Mouse (Mus musculus) hindbrain, embryonic 11.5 days (tissue): ENCODE measurements around the gene Sox6. TPM values are rescaled to one million over a fixed set of nuclear protein-coding genes. Genes with fewer than 3 reads are reported as not detected.
A peak's percentile ranks its signal among the peaks of the same experiment; 100 is the strongest.

Experiments
- ATAC-seq: fragments of 200-750 bp; cut with Nextera tagmentation; 2 replicates; pipeline ENCODE4 v1.8.0; 2017; ENCODE audit warnings: mild to moderate bottlenecking, moderate TSS enrichment, moderate library complexity; ENCODE audit not compliant: low FRiP score
- DNase-seq: peaks from one replicate; pipeline ENCODE4 v3.0.0-alpha.2; 2015; ENCODE audit warnings: low spot score
- H3K27ac ChIP-seq: fragments of 300-500 bp; sonication (generic); 2 replicates; pipeline ENCODE4 v1.5.1; 2014; ENCODE audit warnings: mild to moderate bottlenecking, low read depth, low read length
- H3K27me3 ChIP-seq: fragments of 300-500 bp; sonication (generic); 2 replicates; pipeline ENCODE4 v1.6.1; 2014; ENCODE audit warnings: mild to moderate bottlenecking, low read length, moderate library complexity, mixed read lengths; ENCODE audit not compliant: control insufficient read depth, insufficient read depth
- H3K36me3 ChIP-seq: fragments of 300-500 bp; sonication (generic); 2 replicates; pipeline ENCODE4 v1.6.1; 2014; ENCODE audit warnings: mild to moderate bottlenecking, low read length, moderate library complexity, mixed read lengths; ENCODE audit not compliant: control insufficient read depth, insufficient read depth
- H3K4me1 ChIP-seq: fragments of 300-500 bp; sonication (generic); replicated peaks from 2 replicates; pipeline ENCODE4 v1.6.1; 2014; ENCODE audit warnings: low read length, mixed read lengths; ENCODE audit not compliant: control insufficient read depth, insufficient read depth
- H3K4me2 ChIP-seq: fragments of 300-500 bp; sonication (generic); replicated peaks from 2 replicates; pipeline ENCODE4 v1.6.1; 2014; ENCODE audit warnings: mild to moderate bottlenecking, low read depth, low read length
- H3K4me3 ChIP-seq: fragments of 300-500 bp; sonication (generic); 2 replicates; pipeline ENCODE4 v1.5.1; 2014; ENCODE audit warnings: low read depth, low read length
- H3K9ac ChIP-seq: fragments of 300-500 bp; sonication (generic); 2 replicates; pipeline ENCODE4 v1.6.1; 2014; ENCODE audit warnings: low read depth, low read length
- H3K9me3 ChIP-seq: fragments of 300-500 bp; sonication (generic); 2 replicates; pipeline ENCODE4 v1.6.1; 2016; ENCODE audit warnings: low read length; ENCODE audit not compliant: control insufficient read depth
- WGBS: fragments of 180-500 bp; shearing (Covaris S2); extraction: QIAGEN DNeasy Blood & Tissue Kit; methylation state at CpG from one replicate; pipeline ENCODE4 v1.1.7; 2014; 5-methylcytosine and 5-hydroxymethylcytosine counted together
- polyA plus RNA-seq: library from polyadenylated mRNA; unstranded; fragments of >200 nt; fragmentation: Nextera tagmentation; extraction: Ambion mirVana; gene quantifications from 2 replicates; pipeline ENCODE4 v1.2.1, GENCODE M21; 2014

Gene Sox6
- polyA plus RNA-seq, 1 experiment from 2014 or later: 49.4 TPM

- Histone ChIP-seq H3K9ac (no peak overlapping the region), H3K36me3 (no peaks in the 10 kb centered on the region), H3K27ac (no peak overlapping the region), H3K4me1 (no peaks in the 10 kb centered on the region), H3K9me3 (no peaks in the 10 kb centered on the region), H3K4me3 (no peak overlapping the region), H3K4me2 (no peak overlapping the region), H3K27me3 (no peaks in the 10 kb centered on the region)
- ATAC-seq (no peak), DNase-seq (peak; percentile 15)
- 56% methylated on average over 6 of the region's 6 CpGs for WGBS
Observed at GRCm38 (mm10) chr7:115597376-115597775, 441.2 kb downstream of the Sox6 start.

- H3K9me3 ChIP-seq: no peaks in the 10 kb centered on the region
- no peak overlapping the region for H3K9ac ChIP-seq
- H3K4me3 ChIP-seq: no peak overlapping the region
- ATAC-seq (no peak), DNase-seq (no peak)
- no peak overlapping the region for H3K4me2 ChIP-seq
- 76% methylated on average over 7 of the region's 7 CpGs for WGBS
- H3K27me3 ChIP-seq: no peaks in the 10 kb centered on the region
- no peaks in the 10 kb centered on the region for H3K4me1 ChIP-seq
- H3K36me3 ChIP-seq: no peaks in the 10 kb centered on the region
- H3K27ac ChIP-seq: no peak overlapping the region
Observed at GRCm38 (mm10) chr7:115580461-115580860, 458.1 kb downstream of the Sox6 start.

- Histone ChIP-seq H3K9ac (no peak overlapping the region), H3K4me1 (no peaks in the 10 kb centered on the region), H3K4me2 (no peak overlapping the region), H3K9me3 (no peaks in the 10 kb centered on the region), H3K4me3 (no peak overlapping the region), H3K36me3 (no peaks in the 10 kb centered on the region), H3K27me3 (no peaks in the 10 kb centered on the region), H3K27ac (no peak overlapping the region)
- ATAC-seq (no peak), DNase-seq (no peak)
- WGBS: 84% methylated on average over 3 of the region's 3 CpGs
Observed at GRCm38 (mm10) chr7:115579826-115580225, 458.8 kb downstream of the Sox6 start.

GRCm38 (mm10) chr7:115576387-115576786 is 462.2 kb downstream of the Sox6 start:
- no peaks in the 10 kb centered on the region for H3K36me3 ChIP-seq
- H3K4me1 ChIP-seq: no peaks in the 10 kb centered on the region
- no peak overlapping the region for H3K4me2 ChIP-seq
- no peak overlapping the region for H3K27ac ChIP-seq
- no peak overlapping the region for H3K4me3 ChIP-seq
- WGBS: 93% methylated on average over 1 of the region's 1 CpGs
- H3K27me3 ChIP-seq: no peaks in the 10 kb centered on the region
- H3K9ac ChIP-seq: no peak overlapping the region
- no peaks in the 10 kb centered on the region for H3K9me3 ChIP-seq
- no peak for DNase-seq
- ATAC-seq: no peak

- H3K27me3 ChIP-seq: no peaks in the 10 kb centered on the region
- H3K9ac ChIP-seq: no peak overlapping the region
- H3K9me3 ChIP-seq: no peaks in the 10 kb centered on the region
- H3K4me2 ChIP-seq: no peak overlapping the region
- H3K4me1 ChIP-seq: no peaks in the 10 kb centered on the region
- DNase-seq: no peak
- no peaks in the 10 kb centered on the region for H3K36me3 ChIP-seq
- no peak for ATAC-seq
- H3K27ac ChIP-seq: no peak overlapping the region
- WGBS: 66% methylated on average over 1 of the region's 1 CpGs
- no peak overlapping the region for H3K4me3 ChIP-seq
Observed at GRCm38 (mm10) chr7:115574834-115575233, 463.8 kb downstream of the Sox6 start.

GRCm38 (mm10) chr7:115568821-115569240 is 469.8 kb downstream of the Sox6 start:
- peak; percentile 77 for DNase-seq
- ATAC-seq: peak; percentile 95
- no peaks in the 10 kb centered on the region for H3K27me3 ChIP-seq
- no peak overlapping the region for H3K4me3 ChIP-seq
- H3K36me3 ChIP-seq: no peaks in the 10 kb centered on the region
- H3K27ac ChIP-seq: peak overlapping the region; percentile 80
- WGBS: 7% methylated on average over 9 of the region's 9 CpGs
- H3K9me3 ChIP-seq: no peaks in the 10 kb centered on the region
- peak overlapping the region; percentile 34 for H3K4me2 ChIP-seq
- peaks cover 7% of the 10 kb centered on the region for H3K4me1 ChIP-seq
- H3K9ac ChIP-seq: no peak overlapping the region; the same call in 1 of the 2 replicates

GRCm38 (mm10) chr7:115568301-115568700 is 470.3 kb downstream of the Sox6 start:
- no peaks in the 10 kb centered on the region for H3K36me3 ChIP-seq
- H3K27me3 ChIP-seq: no peaks in the 10 kb centered on the region
- H3K9me3 ChIP-seq: no peaks in the 10 kb centered on the region
- H3K4me1 ChIP-seq: peaks cover 7% of the 10 kb centered on the region
- no peak overlapping the region; the same call in 1 of the 2 replicates for H3K4me3 ChIP-seq
- H3K9ac ChIP-seq: no peak overlapping the region
- DNase-seq (peak; percentile 58), ATAC-seq (peak; percentile 56)
- H3K27ac ChIP-seq: peak overlapping the region; percentile 80
- 35% methylated on average over 11 of the region's 11 CpGs for WGBS
- H3K4me2 ChIP-seq: peak overlapping the region; percentile 34; the same call in 1 of the 2 replicates

GRCm38 (mm10) chr7:115566818-115567217 is 471.8 kb downstream of the Sox6 start:
- Histone ChIP-seq H3K4me1 (peaks cover 7% of the 10 kb centered on the region), H3K36me3 (no peaks in the 10 kb centered on the region), H3K9me3 (no peaks in the 10 kb centered on the region), H3K27ac (no peak overlapping the region), H3K9ac (no peak overlapping the region), H3K4me2 (no peak overlapping the region), H3K27me3 (no peaks in the 10 kb centered on the region), H3K4me3 (no peak overlapping the region)
- DNase-seq: no peak
- ATAC-seq: no peak
- WGBS: 92% methylated on average over 2 of the region's 2 CpGs

GRCm38 (mm10) chr7:115565060-115565426 is 473.6 kb downstream of the Sox6 start:
- Histone ChIP-seq H3K9ac (no peak overlapping the region), H3K4me1 (peaks cover 7% of the 10 kb centered on the region), H3K4me3 (no peak overlapping the region), H3K36me3 (no peaks in the 10 kb centered on the region), H3K27ac (peak overlapping the region; percentile 32; the same call in 1 of the 2 replicates), H3K27me3 (no peaks in the 10 kb centered on the region), H3K4me2 (no peak overlapping the region), H3K9me3 (no peaks in the 10 kb centered on the region)
- WGBS: 70% methylated on average over 5 of the region's 5 CpGs
- DNase-seq (peak; percentile 9), ATAC-seq (no peak)
